Mouse (Mus musculus) CH12.LX (cell line): ENCODE measurements around the gene Fndc7. TPM values are rescaled to one million over a fixed set of nuclear protein-coding genes. Genes with fewer than 3 reads are reported as not detected.

Source experiments
- DNase-seq: peaks from one replicate; pipeline ENCODE4 v3.0.0-alpha.2; 2013; ENCODE audit errors: extremely low read depth
- H3K27ac ChIP-seq: 2 replicates; pipeline ENCODE4 v1.5.1; 2012; ENCODE audit warnings: low read depth, mild to moderate bottlenecking, control low read depth, moderate library complexity; ENCODE audit not compliant: insufficient read depth
- H3K27me3 ChIP-seq: replicated peaks from 2 replicates; pipeline ENCODE3; 2012; ENCODE audit warnings: inconsistent platforms
- H3K36me3 ChIP-seq, 2 experiments: replicated peaks in 1 of 2; 2 replicates each; pipeline versions ENCODE3 to v1.6.1; 2012; ENCODE audit warnings: inconsistent platforms in 1 of 2, low read length in 1 of 2, mild to moderate bottlenecking in 1 of 2, mixed read lengths in 1 of 2, moderate library complexity in 1 of 2; ENCODE audit not compliant: control insufficient read depth in 1 of 2, insufficient read depth in 1 of 2
- H3K4me1 ChIP-seq, 2 experiments: 2 replicates each; pipeline ENCODE4 v1.6.1; 2012; ENCODE audit warnings: inconsistent platforms in 1 of 2, moderate library complexity in 1 of 2; ENCODE audit not compliant: insufficient read depth in 2 of 2, control insufficient read depth in 1 of 2
- H3K4me2 ChIP-seq: 2 replicates; pipeline ENCODE4 v1.6.1; 2012; ENCODE audit warnings: low read depth, mild to moderate bottlenecking, control low read depth; ENCODE audit not compliant: poor library complexity, insufficient read depth, severe bottlenecking
- H3K4me3 ChIP-seq, 3 experiments: fragments of 150-350 bp in 1 of 3; sonication (generic) in 1 of 3; replicated peaks in 1 of 3; 2 replicates each; pipeline versions ENCODE3 to v1.5.1; 2011 to 2012; ENCODE audit warnings: low read depth in 2 of 3, low read length in 2 of 3, mild to moderate bottlenecking in 2 of 3, moderate library complexity in 2 of 3, control low read depth in 1 of 3, improper control_type of control experiment in 1 of 3, inconsistent platforms in 1 of 3, mixed read lengths in 1 of 3; ENCODE audit not compliant: poor library complexity in 1 of 3
- H3K79me2 ChIP-seq: replicated peaks from 2 replicates; pipeline ENCODE4 v1.6.1; 2012; ENCODE audit warnings: mild to moderate bottlenecking, moderate library complexity; ENCODE audit not compliant: control insufficient read depth, poor library complexity, insufficient read depth, severe bottlenecking; ENCODE audit errors: extremely low read depth
- H3K9ac ChIP-seq: 2 replicates; pipeline ENCODE4 v1.6.1; 2012; ENCODE audit warnings: low read depth, mild to moderate bottlenecking, control low read depth, moderate library complexity; ENCODE audit not compliant: insufficient read depth
- H3K9me3 ChIP-seq: replicated peaks from 2 replicates; pipeline ENCODE3; 2012; ENCODE audit warnings: low read length, inconsistent platforms, mixed read lengths
- BHLHE40 ChIP-seq: IDR thresholded peaks from 2 replicates; pipeline ENCODE4 v1.6.1; 2011; ENCODE audit warnings: mild to moderate bottlenecking, low read depth, low read length, improper control_type of control experiment
- CTCF ChIP-seq, 2 experiments: IDR thresholded peaks in 1 of 2; conservative IDR thresholded peaks in 1 of 2; 2 replicates each; pipeline ENCODE4 v1.5.1; 2011 to 2012; ENCODE audit warnings: low read depth in 2 of 2, low read length in 2 of 2, improper control_type of control experiment in 1 of 2, inconsistent platforms in 1 of 2, mild to moderate bottlenecking in 1 of 2, moderate library complexity in 1 of 2
- ELF1 ChIP-seq: IDR thresholded peaks from 2 replicates; pipeline ENCODE4 v1.6.1; 2014; ENCODE audit warnings: low read depth, mild to moderate bottlenecking, inconsistent platforms, low read length, improper control_type of control experiment
- EP300 ChIP-seq: IDR thresholded peaks from 2 replicates; pipeline ENCODE4 v1.6.1; 2011; ENCODE audit warnings: low read length, improper control_type of control experiment
- ETS1 ChIP-seq: conservative IDR thresholded peaks from 2 replicates; pipeline ENCODE4 v1.6.1; 2012; ENCODE audit warnings: low read depth, mild to moderate bottlenecking, inconsistent platforms, low read length, improper control_type of control experiment, moderate library complexity
- GABPA ChIP-seq: IDR thresholded peaks from 2 replicates; pipeline ENCODE4 v1.6.1; 2012; ENCODE audit warnings: low read depth, low read length, improper control_type of control experiment, inconsistent platforms; ENCODE audit not compliant: insufficient replicate concordance
- HCFC1 ChIP-seq: IDR thresholded peaks from 2 replicates; pipeline ENCODE4 v1.6.1; 2012; ENCODE audit warnings: low read depth, mild to moderate bottlenecking, inconsistent platforms, low read length, improper control_type of control experiment
- IRF4 ChIP-seq: IDR thresholded peaks from 2 replicates; pipeline ENCODE4 v1.6.1; 2014; ENCODE audit warnings: low read depth, mild to moderate bottlenecking, inconsistent platforms, low read length, improper control_type of control experiment
- JUN ChIP-seq: IDR thresholded peaks from 2 replicates; pipeline ENCODE4 v1.6.1; 2011; ENCODE audit warnings: low read depth, mild to moderate bottlenecking, low read length, improper control_type of control experiment, moderate library complexity; ENCODE audit not compliant: insufficient read depth
- JUND ChIP-seq: conservative IDR thresholded peaks from 2 replicates; pipeline ENCODE4 v1.6.1; 2011; ENCODE audit warnings: low read depth, low read length, improper control_type of control experiment
- MAZ ChIP-seq: IDR thresholded peaks from 2 replicates; pipeline ENCODE4 v1.6.1; 2012; ENCODE audit warnings: low read depth, mild to moderate bottlenecking, inconsistent platforms, low read length, improper control_type of control experiment, moderate library complexity
- MXI1 ChIP-seq: IDR thresholded peaks from 2 replicates; pipeline ENCODE4 v1.6.1; 2011; ENCODE audit warnings: mild to moderate bottlenecking, low read depth, low read length, improper control_type of control experiment
- NELFE ChIP-seq: IDR thresholded peaks from 2 replicates; pipeline ENCODE4 v1.6.1; 2011; ENCODE audit warnings: low read depth, low read length, improper control_type of control experiment
- POLR2A ChIP-seq: IDR thresholded peaks from 2 replicates; pipeline ENCODE4 v1.6.1; 2011; ENCODE audit warnings: low read depth, mild to moderate bottlenecking, improper control_type of control experiment, low read length
- POLR2AphosphoS2 ChIP-seq: IDR thresholded peaks from 2 replicates; pipeline ENCODE4 v1.6.1; 2011; ENCODE audit warnings: low read depth, low read length, improper control_type of control experiment
- RAD21 ChIP-seq: IDR thresholded peaks from 2 replicates; pipeline ENCODE4 v1.6.1; 2011; ENCODE audit warnings: low read depth, mild to moderate bottlenecking, low read length, improper control_type of control experiment, moderate library complexity
- SIN3A ChIP-seq: IDR thresholded peaks from 2 replicates; pipeline ENCODE4 v1.6.1; 2012; ENCODE audit warnings: low read length, improper control_type of control experiment, inconsistent platforms
- TBP ChIP-seq: conservative IDR thresholded peaks from 2 replicates; pipeline ENCODE4 v1.6.1; 2011; ENCODE audit warnings: low read depth, low read length, improper control_type of control experiment
- UBTF ChIP-seq: IDR thresholded peaks from 2 replicates; pipeline ENCODE4 v1.6.1; 2012; ENCODE audit warnings: low read depth, mild to moderate bottlenecking, inconsistent platforms, low read length, improper control_type of control experiment, moderate library complexity
- USF1 ChIP-seq: IDR thresholded peaks from 2 replicates; pipeline ENCODE4 v1.6.1; 2014; ENCODE audit warnings: low read depth, mild to moderate bottlenecking, inconsistent platforms, low read length, improper control_type of control experiment
- USF2 ChIP-seq: conservative IDR thresholded peaks from 2 replicates; pipeline ENCODE4 v1.6.1; 2011; ENCODE audit warnings: low read depth, low read length, improper control_type of control experiment
- ZC3H11A ChIP-seq: IDR thresholded peaks from 2 replicates; pipeline ENCODE4 v1.6.1; 2012; ENCODE audit warnings: low read depth, mild to moderate bottlenecking, inconsistent platforms, low read length, improper control_type of control experiment
- ZKSCAN1 ChIP-seq: IDR thresholded peaks from 2 replicates; pipeline ENCODE4 v1.6.1; 2012; ENCODE audit warnings: low read depth, inconsistent platforms, low read length, improper control_type of control experiment, borderline replicate concordance
- ZMIZ1 ChIP-seq: IDR thresholded peaks from 2 replicates; pipeline ENCODE4 v1.6.1; 2012; ENCODE audit warnings: low read depth, mild to moderate bottlenecking, inconsistent platforms, low read length, improper control_type of control experiment
- ZNF384 ChIP-seq: IDR thresholded peaks from 2 replicates; pipeline ENCODE4 v1.6.1; 2012; ENCODE audit warnings: low read depth, low read length, improper control_type of control experiment, inconsistent platforms
- dilution Hi-C: fragments of 300-500 bp; cut with MboI; formaldehyde crosslinking; loops from 2 replicates; pipeline ENCODE4 v1.14.3; 2020; ENCODE audit warnings: low sequenced_read_pairs; ENCODE audit not compliant: extremely low pct_unique_long_range_greater_than_20kb, extremely low pct_ligation_motif_present
- in situ Hi-C: fragments of 300-500 bp; cut with MboI; formaldehyde crosslinking; loops from 3 replicates; pipeline ENCODE4 v1.14.3; 2019; ENCODE audit warnings: low sequenced_read_pairs, low pct_ligation_motif_present, low pct_unique_long_range_greater_than_20kb, mixed read lengths
- polyA plus RNA-seq: library from polyadenylated mRNA; unstranded; fragments of >175 nt; gene quantifications from 2 replicates; pipeline ENCODE4 v1.2.1, GENCODE M21; 2012; ENCODE audit warnings: low read depth; ENCODE audit not compliant: insufficient read length
- total RNA-seq, 2 experiments: library from RNA; depleted of rRNA; stranded (reverse); fragments of 300-350 nt in 1 of 2; fragments of >200 nt in 1 of 2; gene quantifications; 2 replicates each; pipeline ENCODE4 v1.2.3; 2012 to 2014

Gene Fndc7
- total and polyA plus RNA-seq, 3 experiments: 0.61 to 1.1 (median 0.81) TPM

DNA sequence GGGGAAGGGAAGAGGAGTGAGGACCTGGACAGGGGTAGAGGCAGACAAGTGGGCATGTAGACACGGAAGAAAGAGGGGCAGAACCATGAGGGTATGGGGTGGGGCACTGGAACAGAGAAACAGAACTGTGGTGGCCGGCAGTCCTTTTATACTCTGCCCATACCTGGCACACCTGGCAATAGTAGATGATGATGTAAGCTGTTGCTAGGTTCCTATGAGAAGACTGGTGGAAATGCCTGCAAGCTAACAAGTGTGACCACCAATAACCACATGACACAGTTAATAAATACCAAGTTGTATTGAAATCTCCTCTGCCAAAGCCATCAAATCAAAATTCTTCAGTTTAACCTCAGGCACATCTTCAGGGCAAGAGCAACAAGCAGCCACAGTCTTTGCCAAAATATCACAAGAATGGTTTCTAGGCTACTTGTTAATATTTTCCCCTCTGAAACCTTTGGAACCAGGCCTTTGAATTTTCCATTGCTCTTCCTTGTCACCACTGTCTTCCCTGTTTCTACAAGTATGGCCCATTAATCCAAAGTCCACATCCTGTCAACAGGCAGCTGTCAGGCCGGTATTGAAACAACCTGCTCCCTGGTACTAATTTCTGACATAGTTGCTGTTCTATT is 30.7 kb upstream of the Fndc7 start:
- Histone ChIP-seq H3K27ac (no peak overlapping the region), H3K4me1 (peaks cover 7 to 14% of the 10 kb centered on the region in 2 experiments; a peak in 2 of 4 replicates), H3K36me3 (no peaks in the 10 kb centered on the region), H3K27me3 (no peaks in the 10 kb centered on the region)
- TF ChIP-seq ZMIZ1 (no peak), ELF1 (no peak), JUN (no peak), ZKSCAN1 (no peak), CTCF (conservative IDR thresholded peaks at IDR 0.05 in 1 of 2, IDR thresholded peaks at IDR 0.05 in 1 of 2; ENCODE audit: low read depth in 2 of 2, low read length in 2 of 2) (no peak), POLR2A (no peak), POLR2AphosphoS2 (no peak), USF2 (no peak), MXI1 (no peak), UBTF (no peak)
- TF ChIP-seq, all 38 proteins: peak for 0
- in situ Hi-C loops: no loop called here
- no peak for DNase-seq
- Histone ChIP-seq H3K4me3 (no peak overlapping the region), H3K9ac (no peak overlapping the region), H3K9me3 (no peaks in the 10 kb centered on the region), H3K79me2 (no peaks in the 10 kb centered on the region), H3K4me2 (no peak overlapping the region)
- dilution Hi-C loops: no loop called here

DNA sequence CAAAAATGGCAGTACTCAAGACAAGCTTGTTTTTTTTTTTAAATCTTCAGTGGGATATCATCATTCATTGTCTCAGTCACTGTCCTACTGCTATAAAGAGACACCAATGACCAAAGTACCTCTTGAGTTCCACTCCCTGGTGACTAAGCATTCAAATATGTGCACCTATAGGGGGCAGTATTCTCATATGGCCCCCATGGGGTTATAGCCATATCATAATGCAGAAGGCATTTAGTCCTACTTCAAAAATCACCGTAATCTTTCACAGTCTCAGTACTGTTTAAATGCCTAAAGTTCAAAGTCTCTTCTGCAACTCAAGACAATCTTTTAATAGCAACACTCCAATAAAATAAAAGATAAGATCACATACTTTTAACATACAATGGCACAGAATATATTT is 29.0 kb upstream of the Fndc7 start:
- H3K9ac ChIP-seq: no peak overlapping the region
- no peak for DNase-seq
- no peaks in the 10 kb centered on the region for H3K9me3 ChIP-seq
- no peak overlapping the region for H3K4me2 ChIP-seq
- no peaks in the 10 kb centered on the region for H3K36me3 ChIP-seq
- H3K27me3 ChIP-seq: no peaks in the 10 kb centered on the region
- dilution Hi-C loops: no loop called here
- peak in 1 of 2 experiments; percentile 44; a peak in 2 of 4 replicates for TF ChIP-seq CTCF (conservative IDR thresholded peaks at IDR 0.05 in 1 of 2, IDR thresholded peaks at IDR 0.05 in 1 of 2; ENCODE audit: low read depth in 2 of 2, low read length in 2 of 2)
- TF ChIP-seq RAD21: no peak; the same call in 1 of the 2 replicates
- TF ChIP-seq, all 38 proteins: peak for 1
- H3K79me2 ChIP-seq: no peaks in the 10 kb centered on the region
- H3K27ac ChIP-seq: no peak overlapping the region
- in situ Hi-C loops: no loop called here
- H3K4me1 ChIP-seq: peaks cover 7 to 14% of the 10 kb centered on the region in 2 experiments; a peak in 2 of 4 replicates
- H3K4me3 ChIP-seq: no peak overlapping the region

DNA sequence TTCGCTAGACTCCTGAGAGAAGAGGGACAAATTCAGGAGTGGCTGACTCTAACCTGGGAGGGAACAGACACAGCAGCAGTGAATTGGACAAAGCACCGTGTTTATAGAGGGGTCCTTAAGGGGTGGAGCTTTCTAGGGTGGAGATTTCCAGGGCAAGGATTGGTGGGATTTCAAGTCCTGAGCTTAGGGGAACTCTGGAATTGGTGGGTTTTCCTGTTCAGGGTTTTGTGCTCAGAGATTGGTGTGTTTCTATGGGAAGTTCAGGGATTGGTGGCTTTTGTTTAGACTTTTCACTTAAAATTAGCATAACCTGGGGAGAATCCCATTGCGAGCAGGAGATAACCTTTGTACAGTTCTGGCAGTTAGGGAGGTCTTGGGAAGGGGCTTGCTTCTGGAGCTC is 28.2 kb upstream of the Fndc7 start:
- Histone ChIP-seq H3K4me3 (no peak overlapping the region), H3K27me3 (no peaks in the 10 kb centered on the region), H3K9ac (no peak overlapping the region), H3K27ac (no peak overlapping the region), H3K36me3 (no peaks in the 10 kb centered on the region), H3K4me2 (no peak overlapping the region), H3K79me2 (no peaks in the 10 kb centered on the region), H3K4me1 (peaks cover 7 to 8% of the 10 kb centered on the region in 2 experiments; a peak in 2 of 4 replicates), H3K9me3 (no peaks in the 10 kb centered on the region)
- in situ Hi-C loops: no loop called here
- dilution Hi-C loops: no loop called here
- DNase-seq: no peak
- TF ChIP-seq EP300: no peak
- no peak for TF ChIP-seq MAZ
- TF ChIP-seq JUND: no peak
- no peak for TF ChIP-seq USF2
- TF ChIP-seq TBP: no peak
- no peak for TF ChIP-seq NELFE
- TF ChIP-seq SIN3A: no peak
- TF ChIP-seq USF1: no peak
- TF ChIP-seq RAD21: no peak
- no peak for TF ChIP-seq ZNF384
- no peak for TF ChIP-seq GABPA
- TF ChIP-seq POLR2AphosphoS2: no peak
- TF ChIP-seq BHLHE40: no peak
- TF ChIP-seq HCFC1: no peak
- TF ChIP-seq ZC3H11A: no peak
- TF ChIP-seq IRF4: no peak
- no peak for TF ChIP-seq MXI1
- no peak for TF ChIP-seq ETS1
